Mouse (Mus musculus) lung, postnatal 14 days (tissue): ENCODE measurements around the gene Ccdc154.
"Not testable (repeated sequence)": the region's sequence is repeated elsewhere in the genome, so short reads cannot be mapped to it uniquely, and the experiment has no call there.

ENCODE experiments used
- DNase-seq: peaks from one replicate; pipeline ENCODE4 v3.0.0; 2021

Ccdc154 gene

DNA sequence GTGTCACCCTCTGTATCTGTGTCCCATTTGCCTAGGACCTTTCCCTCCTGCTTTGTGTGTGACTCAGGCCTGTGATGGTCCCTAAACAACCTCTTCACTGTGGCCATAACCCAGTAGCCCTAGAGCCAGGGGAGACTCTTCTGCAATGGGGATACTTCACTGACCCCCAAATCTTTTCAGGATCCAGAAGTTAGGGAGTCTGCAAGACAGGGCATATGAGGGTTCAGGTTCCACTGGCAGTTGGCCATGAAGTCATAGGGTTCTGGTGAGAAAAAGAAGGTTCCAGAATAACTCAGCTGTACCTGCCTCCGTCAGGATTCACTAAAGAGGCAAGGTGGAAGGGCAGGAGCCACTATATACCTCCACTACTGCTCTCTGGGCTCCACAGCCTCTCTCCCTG lies at the start of gene Ccdc154:
TSS of gene Ccdc154 (plus strand) at position 301 of the 400 bp plus-strand sequence.
- no peak for DNase-seq

- no peak for DNase-seq
These were observed 47.2 kb upstream of the Ccdc154 start for GRCm38 (mm10) chr17:25114908-25115645.

DNA sequence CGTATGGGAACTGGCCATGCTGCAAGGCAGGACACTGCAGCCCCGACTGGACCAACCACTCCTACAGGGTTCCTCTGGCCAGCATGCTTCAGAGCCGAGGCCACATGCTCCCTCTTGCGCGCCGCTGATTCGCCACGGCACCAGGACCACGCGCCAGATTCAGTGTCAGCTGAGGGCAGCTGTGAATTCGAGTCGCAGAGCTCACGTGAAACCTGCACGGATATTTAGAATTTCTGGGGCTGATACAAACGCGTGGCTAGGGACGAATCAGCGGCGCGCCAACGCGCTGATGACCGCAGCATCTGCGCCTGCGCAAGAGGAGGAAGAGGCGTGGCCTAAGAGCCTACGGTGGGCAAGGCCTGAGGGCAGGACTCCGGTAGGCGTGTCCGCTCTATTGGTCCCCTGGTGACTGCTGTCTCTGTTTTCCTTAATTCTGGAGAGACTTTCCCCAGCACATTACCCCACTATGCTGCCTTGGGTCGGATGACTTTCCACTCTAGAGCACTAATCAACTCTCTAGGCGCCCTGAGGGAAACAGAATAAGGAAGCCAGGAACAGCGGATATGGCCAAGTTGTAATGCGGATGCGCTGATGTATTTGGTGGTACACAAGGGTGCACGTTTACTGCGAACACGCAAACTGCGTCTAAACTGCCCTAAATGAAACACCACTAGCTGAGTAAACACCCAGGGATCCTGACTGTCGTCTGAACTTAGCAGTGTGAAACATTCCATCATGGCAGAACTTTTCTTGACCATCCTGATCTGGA lies 46.4 kb upstream of the Ccdc154 start, which contains the start of gene Telo2:
TSS of gene Telo2 (minus strand) at position 304 of the 769 bp plus-strand sequence.
- peak; percentile 96 for DNase-seq

GRCm38 (mm10) chr17:25117263-25117662 lies 45.0 kb upstream of the Ccdc154 start:
- DNase-seq: peak; percentile 14

GRCm38 (mm10) chr17:25120406-25120805 lies 41.9 kb upstream of the Ccdc154 start, which contains the start of gene Ptx4:
Ptx4 (plus strand) TSS chr17:25120760.
- DNase-seq: no peak

GRCm38 (mm10) chr17:25123979-25124378 lies 38.3 kb upstream of the Ccdc154 start:
- peak; percentile 14 for DNase-seq

GRCm38 (mm10) chr17:25125442-25126060 lies 36.7 kb upstream of the Ccdc154 start:
- DNase-seq: not testable (repeated sequence)

- no peak for DNase-seq
These were observed 35.2 kb upstream of the Ccdc154 start for GRCm38 (mm10) chr17:25127079-25127478.

DNA sequence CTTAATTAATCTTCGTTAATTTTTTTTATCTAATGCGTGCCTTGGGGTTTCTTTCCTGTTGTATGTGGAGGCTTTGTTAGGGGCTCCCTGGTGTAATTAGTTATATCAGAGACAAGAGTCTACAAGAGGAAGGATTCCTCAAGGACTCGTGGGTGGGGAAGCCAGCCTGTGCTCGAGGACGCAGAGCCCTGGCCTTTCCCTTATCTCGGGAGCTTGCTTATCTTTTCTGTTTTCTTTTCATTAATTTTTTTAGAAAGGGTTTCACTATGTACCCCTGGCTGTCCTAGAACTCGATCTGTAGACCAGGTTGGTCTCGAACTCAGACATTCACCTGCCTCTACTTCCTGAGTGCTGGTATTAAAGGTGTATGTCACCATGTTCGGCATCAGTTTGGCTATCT lies 34.6 kb upstream of the Ccdc154 start:
- no peak for DNase-seq

DNA sequence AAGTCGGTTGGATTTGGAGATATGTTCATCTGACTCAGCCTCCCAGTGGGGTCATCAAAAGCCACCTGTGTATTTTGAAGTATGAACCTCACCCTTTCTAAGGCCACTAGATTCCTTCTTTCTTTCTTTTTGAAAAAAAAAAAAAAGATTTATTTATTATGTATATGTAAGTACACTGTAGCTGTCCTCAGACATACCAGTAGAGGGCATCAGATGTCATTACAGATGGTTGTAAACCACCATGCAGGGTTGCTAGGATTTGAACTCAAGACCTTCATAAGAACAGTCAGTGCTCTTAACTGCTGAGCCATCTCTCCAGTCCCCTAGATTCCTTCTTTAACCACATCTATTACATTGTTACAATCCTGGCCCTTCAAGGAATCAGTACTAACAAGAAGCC lies 32.2 kb upstream of the Ccdc154 start:
- DNase-seq: no peak

DNA sequence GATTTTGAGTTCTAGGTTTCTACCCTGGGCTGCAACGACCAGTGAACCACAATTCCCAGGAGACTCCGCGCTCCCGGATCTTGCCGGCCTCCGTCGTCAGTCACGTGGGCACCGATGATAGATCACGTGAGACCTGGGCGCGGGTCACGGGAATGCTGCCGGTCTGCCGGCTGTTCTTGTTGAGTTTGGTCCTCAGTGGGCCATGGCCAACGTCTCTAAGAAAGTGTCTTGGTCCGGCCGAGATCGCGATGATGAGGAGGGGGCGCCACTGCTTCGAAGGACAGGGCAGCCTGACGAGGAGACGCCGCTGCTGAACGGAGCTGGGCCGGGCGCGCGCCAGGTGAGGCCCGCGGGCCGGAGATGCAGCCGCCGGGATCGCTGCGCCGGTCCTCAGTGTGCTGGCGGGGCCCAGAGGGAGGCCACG lies 29.0 kb upstream of the Ccdc154 start, which contains the start of gene Clcn7:
TSS of gene Clcn7 (plus strand) at position 117 of the 424 bp plus-strand sequence.
- peak; percentile 93 for DNase-seq

GRCm38 (mm10) chr17:25135622-25136021 lies 26.6 kb upstream of the Ccdc154 start:
- DNase-seq: no peak

- DNase-seq: no peak
These were observed 23.5 kb upstream of the Ccdc154 start for GRCm38 (mm10) chr17:25138803-25139202.

GRCm38 (mm10) chr17:25139960-25140359 lies 22.3 kb upstream of the Ccdc154 start:
- no peak for DNase-seq

DNA sequence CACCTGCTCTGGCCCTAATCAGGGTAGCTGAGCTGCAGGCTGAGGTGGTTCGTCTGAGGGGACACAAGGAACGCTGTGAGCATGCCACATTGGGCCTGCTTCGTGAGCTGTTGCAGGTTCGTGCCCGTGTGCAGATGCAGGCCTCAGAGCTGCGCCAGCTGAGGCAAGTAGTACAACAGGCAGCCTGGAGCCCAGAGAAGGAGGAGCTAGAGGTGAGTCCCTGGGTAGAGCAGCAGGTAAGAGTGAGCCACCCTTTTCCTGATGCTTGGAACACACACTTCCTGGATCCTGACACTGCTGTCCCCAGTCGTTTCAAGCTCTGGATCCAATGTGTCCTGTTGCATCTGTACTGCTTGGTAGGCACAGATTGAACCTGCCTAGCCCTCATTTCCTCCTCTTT lies 1.1 kb downstream of the Ccdc154 start:
- no peak for DNase-seq

- DNase-seq: no peak
These were observed 2.5 kb downstream of the Ccdc154 start for GRCm38 (mm10) chr17:25164770-25165169.

- DNase-seq: no peak
These were observed 3.9 kb downstream of the Ccdc154 start for GRCm38 (mm10) chr17:25165970-25166671.

- DNase-seq: no peak
These were observed 7.4 kb downstream of the Ccdc154 start for GRCm38 (mm10) chr17:25169706-25170105.

- DNase-seq: peak; percentile 26
These were observed 10.3 kb downstream of the Ccdc154 start for GRCm38 (mm10) chr17:25172558-25172957.

DNA sequence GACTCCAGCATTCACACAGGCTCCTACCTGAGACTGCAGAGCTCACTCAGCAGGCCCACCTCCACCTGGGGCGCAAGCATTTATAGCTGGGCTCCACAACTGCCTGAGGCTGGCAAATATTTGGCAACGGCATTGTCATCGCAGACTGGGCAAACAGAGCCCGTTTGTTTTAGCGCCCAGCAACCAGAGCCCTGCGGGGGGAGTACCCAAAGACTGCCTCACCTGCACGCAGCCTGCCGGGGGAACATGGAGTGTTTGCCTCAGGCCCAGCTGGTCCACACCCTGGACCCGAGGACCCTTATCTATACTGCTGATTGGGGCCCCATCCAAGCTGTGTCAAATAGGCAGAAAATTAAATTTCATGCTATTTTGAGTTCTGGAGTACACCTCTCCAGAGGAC lies 13.2 kb downstream of the Ccdc154 start, which contains the start of gene Gm38655:
TSS of gene Gm38655 (minus strand) at position 61 of the 400 bp plus-strand sequence.
- DNase-seq: peak; percentile 22

GRCm38 (mm10) chr17:25183232-25183631 lies 21.0 kb downstream of the Ccdc154 start:
- no peak for DNase-seq

GRCm38 (mm10) chr17:25184129-25184691 lies 21.9 kb downstream of the Ccdc154 start, which contains the start of gene BC003965:
BC003965 (plus strand) TSS chr17:25184554.
- peak; percentile 99 for DNase-seq
